Mouse (Mus musculus): ENCODE data around the gene Chit1.

Gene Chit1

DNA sequence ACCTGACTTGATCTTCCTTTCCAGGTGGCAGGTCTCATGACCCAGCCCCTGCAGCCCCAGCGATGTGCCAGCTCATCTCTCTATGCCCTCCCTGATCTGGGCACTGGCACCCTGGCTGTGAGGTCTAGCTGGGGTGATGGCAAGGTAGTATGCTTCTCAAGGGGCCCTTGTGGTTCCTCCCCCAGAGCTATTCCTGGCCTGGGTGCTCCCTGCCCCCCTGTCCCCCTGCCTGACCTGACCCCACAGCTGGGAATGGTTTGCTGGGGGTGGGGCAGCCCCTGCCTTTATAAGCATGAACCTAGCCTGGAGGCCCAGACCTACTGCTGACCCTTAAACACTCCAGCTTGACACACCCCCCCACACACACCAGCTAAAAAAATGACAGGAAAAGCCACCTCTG, 82.1 kb downstream of the Chit1 start, which contains the start of gene Mybph:
Mybph (plus strand) TSS at position 323 of the 400 bp plus-strand sequence.
- DNase-seq = no peak

GRCm38 (mm10) chr1:134193674-134194197, 82.7 kb downstream of the Chit1 start:
- DNase-seq = no peak

- no peak for DNase-seq
These were observed 83.4 kb downstream of the Chit1 start for GRCm38 (mm10) chr1:134194298-134195022.

DNA sequence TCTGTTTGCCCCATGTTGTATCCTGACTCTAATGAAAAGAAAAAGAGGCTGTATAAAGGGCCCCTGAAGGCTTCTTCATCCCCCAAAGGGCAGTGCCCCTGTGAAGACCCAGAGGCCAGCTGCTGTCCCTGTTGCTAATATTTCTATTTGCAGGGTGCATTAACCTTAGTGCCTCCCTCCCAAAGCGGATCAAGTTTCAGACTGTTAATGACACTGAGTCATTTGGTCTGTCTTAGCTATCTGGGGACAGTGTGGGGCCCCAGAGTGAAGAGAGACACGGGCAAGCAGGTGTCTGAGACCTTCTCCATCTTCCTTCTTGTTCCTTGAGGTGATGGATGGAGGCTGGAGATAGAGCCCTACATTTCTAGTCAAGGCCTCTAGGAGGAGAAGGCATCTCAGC, 84.1 kb downstream of the Chit1 start:
- DNase-seq = peak; percentile 5

DNA sequence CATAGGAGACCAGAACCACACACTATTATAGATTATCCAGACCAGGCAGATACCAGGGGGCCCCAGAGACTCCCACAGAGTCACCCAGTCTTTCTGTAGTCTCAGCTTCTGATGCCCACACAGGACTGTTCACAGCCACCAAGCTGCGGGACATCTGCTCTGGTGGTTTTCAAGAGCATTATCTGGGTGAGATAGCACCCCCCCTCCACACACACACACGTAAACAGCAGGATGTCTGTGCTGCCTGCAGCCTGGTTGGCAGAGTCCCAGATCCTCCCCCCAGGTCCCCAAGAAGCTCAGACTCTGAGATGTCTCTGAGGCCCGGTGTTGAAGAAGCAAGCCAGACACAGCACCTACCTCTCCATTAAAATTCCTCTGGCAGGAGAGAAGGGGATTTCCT, 84.5 kb downstream of the Chit1 start:
- peak; percentile 55 for DNase-seq

- peak; percentile 63 for DNase-seq
These were observed 84.9 kb downstream of the Chit1 start for GRCm38 (mm10) chr1:134195979-134196378.

DNA sequence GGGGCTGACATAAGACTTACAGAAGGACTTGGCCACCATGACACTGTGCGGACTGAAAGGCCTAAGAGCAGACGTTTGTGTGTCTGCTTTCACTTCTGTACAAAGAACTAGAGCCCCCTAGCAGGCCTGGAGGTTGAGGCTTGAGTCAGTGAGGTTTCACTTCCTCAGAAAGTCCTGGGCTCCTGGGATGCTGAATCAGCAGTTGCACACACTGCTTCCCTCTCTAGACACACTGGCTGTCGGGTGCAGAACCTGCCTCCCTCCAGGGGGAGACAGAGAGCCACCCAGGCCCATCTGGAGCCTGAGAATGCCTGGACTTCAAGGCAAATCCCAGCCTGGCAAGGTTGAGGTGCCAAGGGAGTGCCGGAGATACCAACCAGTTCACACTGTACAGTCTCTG, 85.3 kb downstream of the Chit1 start:
- DNase-seq = peak; percentile 70

GRCm38 (mm10) chr1:134197325-134197982, 86.4 kb downstream of the Chit1 start:
- peak; percentile 32 for DNase-seq

- DNase-seq = peak; percentile 12
These were observed 87.4 kb downstream of the Chit1 start for GRCm38 (mm10) chr1:134198197-134198995.

GRCm38 (mm10) chr1:134200481-134200880, 89.4 kb downstream of the Chit1 start:
- DNase-seq = peak; percentile 5

All from cerebellum, adult 11 months (tissue).